Mouse (Mus musculus) heart, embryonic 14.5 days (tissue): ENCODE measurements around the gene H2-T24. TPM values are rescaled to one million over a fixed set of nuclear protein-coding genes. Genes with fewer than 3 reads are reported as not detected.
A peak's percentile ranks its signal among the peaks of the same experiment; 100 is the strongest.

Experiments used
- ATAC-seq: fragments of 200-750 bp; cut with Nextera tagmentation; 2 replicates; pipeline ENCODE4 v1.8.0; 2017; ENCODE audit warnings: low read depth, moderate TSS enrichment; ENCODE audit not compliant: insufficient number of reproducible peaks, insufficient read depth, low FRiP score
- H3K27ac ChIP-seq, 2 experiments: fragments of 200-500 bp in 1 of 2; fragments of 300-500 bp in 1 of 2; sonication (generic) in 1 of 2; replicated peaks in 1 of 2; 2 replicates each; pipeline ENCODE4 v1.5.1; 2012 to 2014; ENCODE audit warnings: low read depth in 2 of 2, low read length in 2 of 2, control low read depth in 1 of 2, mild to moderate bottlenecking in 1 of 2, mixed read lengths in 1 of 2; ENCODE audit not compliant: control insufficient read depth in 1 of 2, insufficient read depth in 1 of 2
- H3K27me3 ChIP-seq: fragments of 300-500 bp; sonication (generic); 2 replicates; pipeline ENCODE4 v1.6.1; 2014; ENCODE audit warnings: mild to moderate bottlenecking, low read length, control low read depth; ENCODE audit not compliant: control insufficient read depth, insufficient read depth
- H3K36me3 ChIP-seq: fragments of 300-500 bp; sonication (generic); 2 replicates; pipeline ENCODE4 v1.6.1; 2014; ENCODE audit warnings: mild to moderate bottlenecking, control low read depth, low read length, mixed read lengths; ENCODE audit not compliant: control insufficient read depth, insufficient read depth
- H3K4me1 ChIP-seq, 2 experiments: fragments of 200-500 bp in 1 of 2; fragments of 300-500 bp in 1 of 2; sonication (generic) in 1 of 2; 2 replicates each; pipeline ENCODE4 v1.6.1; 2012 to 2014; ENCODE audit warnings: low read length in 2 of 2, control low read depth in 1 of 2, mixed read lengths in 1 of 2; ENCODE audit not compliant: control insufficient read depth in 2 of 2, insufficient read depth in 2 of 2
- H3K4me2 ChIP-seq: fragments of 300-500 bp; sonication (generic); 2 replicates; pipeline ENCODE4 v1.6.1; 2014; ENCODE audit warnings: mild to moderate bottlenecking, low read length
- H3K4me3 ChIP-seq, 2 experiments: fragments of 200-500 bp in 1 of 2; fragments of 300-500 bp in 1 of 2; sonication (generic) in 1 of 2; 2 replicates each; pipeline ENCODE4 v1.5.1; 2012 to 2014; ENCODE audit warnings: low read length in 2 of 2, mild to moderate bottlenecking in 2 of 2, control low read depth in 1 of 2, low read depth in 1 of 2, moderate library complexity in 1 of 2; ENCODE audit not compliant: control insufficient read depth in 1 of 2, insufficient read depth in 1 of 2
- H3K9ac ChIP-seq: fragments of 300-500 bp; sonication (generic); 2 replicates; pipeline ENCODE4 v1.6.1; 2014; ENCODE audit warnings: mild to moderate bottlenecking, low read length
- H3K9me3 ChIP-seq: fragments of 300-500 bp; sonication (generic); 2 replicates; pipeline ENCODE4 v1.6.1; 2016; ENCODE audit warnings: low read length, control low read depth; ENCODE audit not compliant: control insufficient read depth
- WGBS: fragments of 180-500 bp; shearing (Covaris S2); extraction: QIAGEN DNeasy Blood & Tissue Kit; methylation state at CpG from one replicate; pipeline ENCODE4 v1.1.7; 2014; 5-methylcytosine and 5-hydroxymethylcytosine counted together
- polyA plus RNA-seq: library from polyadenylated mRNA; unstranded; fragments of >200 nt; fragmentation: Nextera tagmentation; extraction: Ambion mirVana; gene quantifications from 2 replicates; pipeline ENCODE4 v1.2.1, GENCODE M21; 2014

Gene H2-T24
- polyA plus RNA-seq, 1 experiment from 2014 or later = 2.6 TPM

DNA sequence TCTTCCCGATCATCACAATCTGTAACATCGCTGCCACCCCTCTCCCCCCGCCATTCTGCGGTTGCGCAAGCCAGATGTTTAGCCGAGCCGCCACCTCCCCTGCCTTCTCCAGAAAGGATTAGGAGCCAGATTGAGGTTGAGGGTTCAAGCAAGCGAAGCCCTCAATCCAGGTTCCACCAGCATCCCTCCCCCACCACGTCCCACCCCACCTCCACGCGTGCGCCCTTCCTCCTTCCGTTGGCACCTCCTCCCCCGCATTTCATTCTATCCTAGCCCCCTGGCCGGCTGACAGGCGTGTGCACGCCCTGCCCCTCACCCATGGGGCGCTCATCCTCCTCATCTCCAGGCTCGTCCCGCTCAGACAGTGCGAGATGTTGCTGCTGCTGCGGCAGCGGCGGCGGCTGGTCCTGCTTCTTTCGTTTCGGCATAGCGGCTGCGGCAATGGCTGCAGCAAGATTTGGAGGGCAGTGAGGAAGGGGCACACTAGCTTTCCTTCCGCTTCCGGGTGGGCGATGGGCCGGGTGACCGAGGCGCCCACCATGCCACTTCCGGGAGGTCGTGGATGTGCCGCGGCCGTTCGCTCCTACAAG is 41.5 kb downstream of the H2-T24 start:
- Histone ChIP-seq H3K9ac (peak overlapping the region; percentile 80), H3K9me3 (no peaks in the 10 kb centered on the region), H3K36me3 (peaks cover 58% of the 10 kb centered on the region), H3K27me3 (no peaks in the 10 kb centered on the region), H3K4me3 (peak overlapping the region; percentile 82 to 84), H3K4me1 (peaks cover 11 to 13% of the 10 kb centered on the region in 2 experiments), H3K4me2 (peak overlapping the region; percentile 92), H3K27ac (peak overlapping the region; percentile 90 to 92)
- peak; percentile 48 for ATAC-seq
- under 1% methylated on average over 41 of the region's 41 CpGs for WGBS

DNA sequence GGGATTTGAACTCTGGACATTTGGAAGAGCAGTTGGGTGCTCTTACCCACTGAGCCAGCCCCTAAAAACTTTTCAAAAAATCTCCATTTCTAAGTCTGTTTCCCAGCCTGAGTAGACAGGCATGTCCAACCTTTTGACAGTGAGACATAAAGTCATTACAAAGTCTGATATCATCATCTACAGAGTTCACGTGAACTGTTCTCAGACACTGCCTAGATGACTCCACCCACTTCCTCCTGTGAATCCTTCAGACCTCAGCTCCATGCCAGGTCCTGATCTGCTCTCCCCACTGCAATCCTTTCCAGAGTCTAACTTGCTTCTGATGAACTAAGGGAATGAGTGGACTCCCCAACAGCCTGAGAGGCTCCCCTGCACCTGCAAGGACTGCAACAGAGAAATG is 48.2 kb downstream of the H2-T24 start:
- no peak for ATAC-seq
- Histone ChIP-seq H3K9me3 (no peaks in the 10 kb centered on the region), H3K27me3 (no peaks in the 10 kb centered on the region), H3K36me3 (peaks cover 54% of the 10 kb centered on the region), H3K9ac (no peak overlapping the region), H3K4me1 (peaks cover 7 to 15% of the 10 kb centered on the region in 2 experiments), H3K4me2 (no peak overlapping the region), H3K27ac (no peak overlapping the region), H3K4me3 (no peak overlapping the region)
- 62% methylated on average over 1 of the region's 1 CpGs for WGBS

DNA sequence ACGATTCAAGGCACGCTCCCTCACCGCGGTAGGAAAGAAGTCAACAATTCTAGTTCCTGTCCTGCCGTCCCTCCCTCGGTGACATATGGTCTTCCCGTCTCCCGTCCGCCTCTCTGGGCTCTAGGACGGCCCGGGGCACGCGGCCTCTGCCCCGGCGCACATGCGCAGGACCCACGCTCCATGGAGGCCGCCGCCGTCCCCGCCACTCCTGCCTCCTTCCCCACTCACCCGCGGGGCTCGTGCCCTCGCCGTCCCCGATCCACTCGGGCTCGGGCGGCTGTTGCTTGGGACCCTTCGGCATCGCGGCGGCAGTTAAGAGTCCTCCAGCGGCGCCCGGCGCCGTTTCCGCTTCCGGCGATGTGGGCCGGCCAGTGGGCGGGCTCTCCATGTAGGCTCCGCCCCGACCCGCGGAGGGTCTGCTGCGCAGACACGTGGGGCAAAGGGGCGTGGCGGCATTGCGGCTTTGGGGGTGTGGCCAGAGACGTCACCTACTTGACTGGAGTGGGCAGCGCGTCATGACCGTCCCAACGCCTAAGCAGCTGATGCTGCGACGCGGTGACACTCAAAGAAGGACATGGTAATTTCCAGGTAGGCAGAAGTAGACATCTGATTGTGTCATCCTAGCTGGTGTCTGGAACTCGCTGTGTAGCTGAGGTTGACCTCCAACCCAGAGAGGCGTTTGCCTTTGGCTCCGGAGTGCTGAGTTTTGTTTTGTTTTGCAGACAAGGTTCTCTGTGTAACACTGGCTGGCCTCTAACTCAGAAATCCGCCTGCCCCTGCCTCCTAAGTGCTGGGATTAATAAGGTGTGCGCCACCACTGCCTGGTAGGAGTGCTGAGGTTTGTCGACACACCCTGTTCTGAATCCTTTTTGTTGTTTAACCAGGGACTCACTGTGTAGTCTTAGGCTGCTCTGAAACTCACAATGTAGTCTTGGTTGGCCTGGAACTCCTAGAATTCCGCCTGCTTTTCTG is 50.7 kb downstream of the H2-T24 start, which contains the start of gene Abcf1:
TSS of gene Abcf1 (minus strand) at position 344 of the 972 bp plus-strand sequence.
- H3K4me1 ChIP-seq = peaks cover 7 to 15% of the 10 kb centered on the region in 2 experiments
- H3K4me3 ChIP-seq = peak within 1 kb of the TSS; percentile 73 to 86
- H3K27ac ChIP-seq = peak within 1 kb of the TSS; percentile 30 to 72
- under 1% methylated on average over 68 of the region's 68 CpGs for WGBS
- no peaks in the 10 kb centered on the region for H3K27me3 ChIP-seq
- H3K4me2 ChIP-seq = peak within 1 kb of the TSS; percentile 80
- peaks cover 45% of the 10 kb centered on the region for H3K36me3 ChIP-seq
- ATAC-seq = peak; percentile 96
- peak within 1 kb of the TSS; percentile 82 for H3K9ac ChIP-seq
- no peaks in the 10 kb centered on the region for H3K9me3 ChIP-seq

DNA sequence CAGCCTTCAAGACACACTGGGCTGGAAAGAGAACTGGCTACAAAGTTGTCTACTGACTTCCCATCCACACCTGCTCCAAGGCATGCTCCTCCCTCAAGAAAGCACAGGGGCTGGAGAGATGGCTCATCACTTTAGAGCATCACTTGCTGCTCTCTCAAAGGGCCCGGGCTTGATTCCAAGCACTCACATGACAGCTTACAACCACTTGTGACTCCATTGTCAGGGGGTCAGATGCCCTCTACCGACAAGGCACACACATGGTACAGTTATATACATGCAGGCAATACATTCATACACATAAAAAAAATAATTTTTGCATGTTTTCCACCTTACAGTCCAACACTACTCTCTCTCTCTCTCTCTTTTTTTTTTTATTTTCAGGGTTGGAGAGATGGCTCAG is 52.7 kb downstream of the H2-T24 start:
- no peaks in the 10 kb centered on the region for H3K27me3 ChIP-seq

DNA sequence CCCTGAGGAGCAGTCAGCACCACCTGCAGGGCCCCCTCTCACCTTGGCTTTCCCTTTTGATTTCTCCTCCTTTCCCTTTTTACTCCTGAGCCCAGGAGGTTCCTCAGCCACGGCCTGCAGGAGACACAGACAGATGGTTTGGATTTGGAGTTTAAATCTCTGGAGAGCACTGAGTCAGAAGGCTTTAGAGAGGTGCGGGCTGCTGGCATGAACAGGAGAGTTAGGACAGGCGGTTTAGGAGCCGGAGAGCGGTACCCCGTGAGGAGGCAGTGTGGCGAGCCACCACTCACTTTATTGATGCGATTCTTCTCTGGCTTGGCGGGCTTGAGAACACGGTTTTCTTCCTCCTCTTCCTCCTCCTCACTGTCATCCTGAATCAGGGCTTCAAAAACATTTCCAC is 57.1 kb downstream of the H2-T24 start:
- peaks cover 2% of the 10 kb centered on the region in 2 experiments; a peak in 3 of 4 replicates for H3K4me1 ChIP-seq
- no peak overlapping the region for H3K27ac ChIP-seq
- H3K36me3 ChIP-seq = peaks cover 86% of the 10 kb centered on the region
- H3K4me2 ChIP-seq = no peak overlapping the region
- no peak for ATAC-seq
- H3K9me3 ChIP-seq = no peaks in the 10 kb centered on the region
- no peak overlapping the region for H3K9ac ChIP-seq
- WGBS = 90% methylated on average over 10 of the region's 10 CpGs
- no peaks in the 10 kb centered on the region for H3K27me3 ChIP-seq
- H3K4me3 ChIP-seq = no peak overlapping the region

More for the DNA sequence above, 52.7 kb downstream of the H2-T24 start:
- WGBS = 85% methylated on average over 2 of the region's 2 CpGs
- Histone ChIP-seq H3K9me3 (no peaks in the 10 kb centered on the region), H3K4me1 (peaks cover 7 to 15% of the 10 kb centered on the region in 2 experiments), H3K4me2 (no peak overlapping the region), H3K36me3 (peaks cover 49% of the 10 kb centered on the region), H3K27ac (no peak overlapping the region), H3K9ac (no peak overlapping the region), H3K4me3 (no peak overlapping the region)
- ATAC-seq = no peak

DNA sequence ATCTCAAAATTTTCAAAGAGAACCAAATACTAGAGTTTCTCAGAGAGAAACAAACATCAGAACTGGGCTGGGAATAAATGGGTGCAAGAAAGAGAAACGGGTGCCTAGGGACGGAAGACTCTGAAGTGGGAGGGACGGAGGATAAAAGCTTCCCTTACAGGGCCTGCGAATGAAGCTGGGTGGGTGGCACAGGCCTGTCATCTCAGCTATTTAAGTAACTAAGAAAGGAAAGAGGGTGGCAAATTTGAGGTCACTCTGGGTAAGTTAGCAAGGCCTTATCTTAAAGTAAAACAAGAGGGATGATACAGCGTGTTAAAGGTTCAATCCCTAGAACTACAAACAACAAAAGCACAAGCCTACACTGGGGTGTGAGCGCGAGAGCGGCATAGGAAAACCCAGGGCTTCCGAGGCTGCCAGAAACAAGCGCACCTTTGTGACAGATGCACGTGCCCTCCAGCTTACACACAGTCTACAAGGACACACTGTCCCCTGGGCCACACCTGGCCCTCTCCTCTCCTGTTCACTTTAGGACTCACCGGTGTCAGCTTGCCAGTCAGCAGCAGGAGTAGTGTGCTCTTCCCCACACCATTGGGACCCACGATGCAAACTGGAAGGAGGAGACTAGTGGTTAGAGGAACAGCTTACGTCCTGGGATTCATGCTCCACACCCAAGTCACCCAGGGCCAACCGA is 61.7 kb downstream of the H2-T24 start:
- Histone ChIP-seq H3K36me3 (peaks cover 86% of the 10 kb centered on the region), H3K4me1 (no peaks in the 10 kb centered on the region), H3K27me3 (no peaks in the 10 kb centered on the region), H3K4me2 (no peak overlapping the region), H3K27ac (no peak overlapping the region), H3K9me3 (no peaks in the 10 kb centered on the region), H3K9ac (no peak overlapping the region), H3K4me3 (no peak overlapping the region)
- 92% methylated on average over 15 of the region's 15 CpGs for WGBS
- no peak for ATAC-seq
